Mouse (Mus musculus) left cerebral cortex, adult 11 months (tissue): ENCODE measurements around the gene Fancb.

Experiments
- DNase-seq: peaks from one replicate; pipeline ENCODE4 v3.0.0; 2022; ENCODE audit warnings: low spot score

Gene Fancb

DNA sequence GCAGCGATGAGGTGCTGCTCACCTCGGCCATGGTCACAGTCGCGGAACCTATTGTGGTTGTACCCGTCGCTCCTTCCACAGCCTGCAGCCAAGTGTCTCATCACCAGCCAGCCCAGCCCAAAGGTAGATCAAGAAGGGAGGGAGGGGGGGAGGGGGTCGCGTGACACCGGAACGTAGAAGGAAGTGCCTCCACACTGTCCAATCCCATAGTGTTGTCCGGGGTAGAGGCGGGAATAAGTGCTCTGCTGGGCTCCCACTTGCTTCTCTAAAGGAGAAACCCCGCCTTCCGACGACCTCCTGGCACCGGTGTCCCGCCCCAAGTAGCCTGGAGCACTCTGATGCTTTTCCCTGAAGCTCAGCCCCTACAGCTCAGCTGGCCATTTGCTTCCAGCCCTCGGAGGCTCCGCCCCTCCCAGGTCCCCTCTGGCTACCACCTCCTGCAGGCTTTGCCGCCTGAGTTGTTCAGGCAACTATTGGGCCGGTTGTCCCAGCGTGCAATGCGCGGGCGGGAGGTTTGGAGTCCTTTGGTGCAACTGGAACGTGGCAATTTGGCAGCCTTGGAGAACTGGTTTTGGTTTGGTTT, at the start of gene Fancb, which contains the start of gene Mospd2:
Gene Fancb, plus strand, starts transcription at position 400 of the 583 bp plus-strand sequence.
Gene Mospd2, minus strand, starts transcription at position 183 of the 583 bp plus-strand sequence.
- DNase-seq, result peak; percentile 85

DNA sequence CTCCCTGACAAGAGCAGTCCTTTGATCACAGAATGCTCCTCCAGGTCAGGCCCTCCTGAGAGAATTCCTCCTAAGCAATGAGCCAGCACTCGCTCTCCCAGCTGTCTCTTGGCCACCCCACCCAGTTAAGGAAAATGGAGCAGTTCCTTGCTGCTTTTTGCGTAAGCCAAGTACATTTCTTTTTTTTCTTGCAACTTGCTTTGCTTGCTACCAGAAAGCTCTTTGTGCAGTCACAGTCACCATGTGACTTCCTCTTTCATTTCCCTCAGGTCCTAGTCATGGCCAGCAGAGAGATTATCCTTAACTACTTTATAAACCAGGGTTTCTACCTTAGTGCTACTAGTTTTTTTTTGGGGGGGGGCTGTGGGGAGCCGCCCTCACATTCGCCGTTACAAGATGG, 38.9 kb upstream of the Fancb start:
- DNase-seq, result no peak

DNA sequence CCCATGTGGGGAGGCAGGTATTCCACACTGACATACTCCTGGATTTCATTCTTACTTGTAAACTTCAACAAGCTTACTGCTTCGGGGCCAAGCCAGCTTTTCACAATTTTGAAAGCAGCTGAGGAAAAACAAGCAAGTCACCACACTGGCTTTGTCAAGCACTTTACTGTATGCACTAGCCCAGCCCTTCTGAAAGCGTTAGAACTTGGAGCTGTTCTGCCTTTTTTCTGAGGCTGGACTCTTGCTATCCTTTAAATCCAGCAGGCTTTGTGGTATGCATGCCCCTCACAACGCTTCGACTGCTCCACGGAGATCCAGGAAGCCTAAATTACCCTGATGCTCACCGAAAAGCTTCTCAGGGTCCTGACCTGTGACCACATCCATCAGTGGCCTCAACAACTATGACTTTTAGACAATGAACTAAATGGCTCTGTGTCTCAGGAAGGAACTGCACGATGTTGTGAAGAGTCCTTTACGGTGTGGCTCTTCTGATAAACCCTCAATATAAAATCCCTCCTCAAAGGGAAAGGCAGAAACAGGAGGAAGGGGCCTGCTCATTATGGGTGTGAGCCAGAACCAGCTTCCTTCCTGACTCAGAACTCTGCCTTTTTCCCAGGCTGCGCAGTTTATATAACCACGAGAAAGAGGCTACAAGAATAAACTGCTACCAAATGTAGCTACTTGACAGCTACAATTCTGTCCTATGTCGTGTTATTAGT, 28.4 kb upstream of the Fancb start:
- DNase-seq, result no peak

DNA sequence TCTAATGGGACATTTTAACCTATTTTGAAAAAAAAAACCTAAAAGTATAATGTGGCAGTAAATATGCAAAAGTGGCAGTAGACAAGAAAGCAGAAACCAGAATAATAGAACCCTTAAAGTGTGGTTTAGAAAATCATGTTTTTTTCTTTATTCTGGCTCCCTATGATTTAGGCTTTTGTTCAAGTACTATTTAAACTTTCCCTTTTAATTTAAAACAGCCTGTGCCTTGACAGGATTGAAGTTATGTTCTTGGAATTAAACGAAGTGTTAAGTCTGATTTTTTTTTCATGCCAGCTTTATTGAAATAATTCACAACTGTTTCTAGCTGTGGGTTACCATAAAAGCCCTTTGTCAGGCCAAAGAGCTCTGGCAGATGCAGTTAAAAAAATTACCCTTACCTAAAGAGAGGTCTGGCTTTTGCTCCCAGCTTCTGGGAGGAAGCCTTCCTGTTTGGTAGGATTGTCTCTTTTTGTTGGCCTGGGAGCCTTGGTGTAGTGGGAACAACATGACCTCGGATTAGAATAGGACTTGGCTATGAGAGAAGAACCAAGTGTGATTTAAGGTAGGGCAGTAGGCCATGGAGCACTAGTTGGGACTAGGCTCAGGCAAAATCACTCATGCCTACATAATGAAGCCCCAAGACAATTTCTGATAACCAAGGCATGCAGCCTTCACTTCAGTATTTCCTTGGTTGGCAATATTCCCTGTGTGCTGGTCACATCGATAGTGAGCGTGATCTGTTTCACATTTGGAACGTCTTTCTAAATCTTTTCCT, 27.6 kb upstream of the Fancb start:
- no peak for DNase-seq

DNA sequence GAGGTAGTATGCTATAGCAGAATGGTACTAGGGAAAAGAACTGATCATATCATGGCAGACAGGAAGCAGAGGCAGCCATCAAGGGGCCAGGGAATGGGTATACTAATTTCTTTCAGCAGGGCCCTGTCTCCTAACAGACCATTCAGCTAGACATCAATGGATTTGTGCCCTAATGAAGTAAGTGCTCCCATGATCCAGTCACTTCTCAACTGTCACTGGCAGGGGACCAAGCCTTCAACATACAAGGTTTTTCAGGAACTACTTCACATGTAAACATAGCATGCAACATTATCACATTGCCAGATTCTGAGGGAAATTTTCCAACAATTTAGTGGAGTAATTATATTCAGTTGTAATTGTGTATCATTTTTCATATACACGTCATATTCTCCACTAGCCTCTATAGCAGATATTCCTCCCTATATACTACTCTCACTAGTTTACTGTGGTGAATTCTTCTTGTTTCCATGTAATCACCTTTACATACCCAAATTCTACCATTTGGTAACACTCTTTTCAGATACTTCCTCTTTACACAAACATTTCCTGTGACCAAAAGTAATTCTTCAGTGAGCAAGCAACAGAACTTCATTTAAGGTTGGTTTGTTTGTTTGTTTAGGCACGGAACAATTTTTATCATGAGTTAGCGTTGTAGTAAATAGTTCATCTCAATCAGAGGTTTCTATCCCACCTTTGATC, 14.5 kb upstream of the Fancb start:
- DNase-seq, result no peak

DNA sequence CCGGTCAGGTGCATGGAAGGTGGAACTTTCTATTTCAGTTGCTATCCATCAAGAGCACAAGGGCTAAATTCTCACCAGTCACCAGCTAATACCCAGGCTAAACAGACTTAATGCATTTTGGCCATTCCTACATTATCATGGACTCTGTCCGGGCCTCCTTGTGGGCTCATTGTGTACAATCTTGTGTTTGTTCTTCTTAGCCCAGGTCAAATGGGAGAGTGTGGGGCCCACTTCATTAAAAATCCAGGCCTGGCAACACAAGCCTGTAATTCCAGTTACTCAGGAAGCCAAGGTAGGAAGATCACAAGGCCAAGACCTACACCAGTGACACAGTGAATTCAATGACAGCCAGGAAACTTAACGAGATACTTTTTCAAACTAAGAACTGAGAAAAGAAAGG, 9.2 kb upstream of the Fancb start:
- DNase-seq, result no peak

DNA sequence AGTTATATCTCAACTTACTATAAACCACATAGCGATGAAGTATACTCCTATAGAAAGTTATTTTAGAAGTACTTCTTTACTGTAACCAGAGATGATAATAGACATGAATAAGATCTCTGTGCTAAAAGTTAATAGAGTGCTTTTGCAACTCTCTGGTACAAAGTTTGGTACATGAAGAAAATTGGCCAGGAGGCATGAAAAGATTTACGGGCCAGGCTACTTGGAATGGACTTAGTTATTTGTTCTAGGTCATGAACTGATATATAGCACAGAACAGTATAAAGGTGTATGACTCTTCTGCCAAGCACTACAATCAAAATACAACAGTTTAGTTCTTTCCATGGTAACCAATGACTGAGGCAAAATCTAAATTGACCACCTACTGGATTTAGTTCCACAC, 1.5 kb upstream of the Fancb start:
- no peak for DNase-seq

DNA sequence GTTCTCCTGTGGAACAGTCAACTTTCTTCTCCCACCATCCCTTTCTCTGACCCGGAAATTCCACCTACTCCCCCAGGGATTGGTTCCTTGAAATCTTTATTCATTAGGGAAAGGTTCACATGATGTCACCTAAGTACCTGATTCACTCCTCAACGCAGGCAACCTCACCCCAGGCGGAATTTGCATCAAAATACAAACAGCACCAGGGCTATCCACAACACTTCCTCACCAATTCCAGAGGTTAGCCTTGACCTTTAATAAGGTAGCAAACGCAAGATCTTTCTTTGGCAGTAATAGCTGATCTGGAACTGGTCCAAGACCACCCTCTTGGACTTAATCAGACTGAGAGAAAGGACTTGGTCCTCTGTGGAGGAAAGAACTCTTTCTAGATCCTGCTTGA, 22.7 kb downstream of the Fancb start:
- no peak for DNase-seq

DNA sequence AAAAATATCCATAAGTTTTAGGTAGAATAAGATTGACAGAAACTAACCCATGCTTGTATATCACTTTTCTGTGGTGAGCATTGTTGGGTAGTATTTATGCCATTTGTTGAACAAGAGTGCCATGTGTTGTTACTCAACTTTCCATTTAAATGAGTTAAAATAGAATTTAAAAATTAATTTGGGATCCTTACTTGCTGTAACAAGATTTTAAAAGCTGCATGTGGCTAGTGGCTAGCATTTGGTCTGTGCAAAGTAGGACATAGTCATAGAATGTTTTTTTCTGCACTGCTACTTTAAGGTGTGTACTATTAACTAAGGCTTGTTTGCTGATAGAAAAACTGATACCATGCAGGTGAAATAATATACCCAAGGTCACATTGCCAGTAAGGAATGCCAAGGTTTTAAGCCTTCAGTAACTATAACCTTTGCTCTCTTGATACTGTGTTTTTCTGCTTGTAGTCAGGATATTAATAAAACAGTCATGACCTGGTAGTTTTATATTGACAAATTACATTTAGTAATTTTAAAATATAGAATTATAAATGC, 24.5 kb downstream of the Fancb start, which contains the start of gene Gm17604:
Gene Gm17604, minus strand, starts transcription at position 51 of the 546 bp plus-strand sequence.
- no peak for DNase-seq
